Mouse (Mus musculus) liver, adult 2 months (tissue): Measurements from ENCODE around the gene Stpg4.

Experiments
- CTCF ChIP-seq: fragments of 200-500 bp; IDR thresholded peaks from 2 replicates; pipeline ENCODE4 v1.5.1; 2011; ENCODE audit warnings: low read depth, low read length, control low read depth
- POLR2A ChIP-seq: fragments of 200-500 bp; IDR thresholded peaks from 2 replicates; pipeline ENCODE4 v1.6.1; 2011; ENCODE audit warnings: low read length, control low read depth; ENCODE audit not compliant: insufficient read depth; ENCODE audit errors: extremely low read depth

DNA sequence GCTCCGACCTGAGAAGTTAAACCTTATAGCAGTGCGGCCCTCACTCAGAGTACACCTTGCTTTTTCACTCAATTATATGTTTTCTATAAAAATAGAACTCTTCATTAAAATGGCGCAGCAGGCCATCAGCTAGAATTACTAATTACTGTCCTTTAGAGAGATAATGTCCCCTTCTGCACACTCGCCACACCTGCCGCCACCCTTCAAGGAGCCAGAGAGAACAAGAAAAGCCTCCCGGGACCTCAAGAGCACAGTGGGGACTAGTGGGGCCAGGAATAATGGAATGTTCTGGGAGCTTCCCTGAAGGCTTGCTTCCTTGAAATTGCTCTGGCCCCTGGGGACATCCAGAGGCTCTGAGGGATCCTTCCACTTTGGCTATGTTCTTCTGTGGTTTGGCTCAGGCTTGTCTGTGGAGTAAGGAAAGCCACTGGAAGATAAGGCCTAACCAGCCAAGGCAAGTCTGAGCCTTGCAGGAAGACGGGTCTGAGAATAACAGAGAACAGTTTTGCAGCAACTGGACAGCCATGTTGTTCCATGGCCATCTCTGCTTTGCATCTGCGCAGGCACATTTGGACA lies 73.7 kb downstream of the Stpg4 start:
- TF ChIP-seq CTCF = no peak
- TF ChIP-seq POLR2A = no peak
